Mouse (Mus musculus) forebrain, embryonic 13.5 days (tissue): Measurements from ENCODE around the gene Asf1b. TPM values are rescaled to one million over a fixed set of nuclear protein-coding genes. Genes with fewer than 3 reads are reported as not detected.
"Not testable (repeated sequence)": the region's sequence is repeated elsewhere in the genome, so short reads cannot be mapped to it uniquely, and the experiment has no call there.

Experiments used
- ATAC-seq: fragments of 200-750 bp; cut with Nextera tagmentation; 2 replicates; pipeline ENCODE4 v1.8.0; 2017
- H3K27ac ChIP-seq: fragments of 300-500 bp; sonication (generic); 2 replicates; pipeline ENCODE4 v1.5.1; 2015; ENCODE audit warnings: inconsistent platforms, mild to moderate bottlenecking, moderate library complexity
- H3K27me3 ChIP-seq: fragments of 300-500 bp; sonication (generic); 2 replicates; pipeline ENCODE4 v1.6.1; 2015; ENCODE audit warnings: mild to moderate bottlenecking, inconsistent platforms
- H3K36me3 ChIP-seq: fragments of 300-500 bp; sonication (generic); 2 replicates; pipeline ENCODE4 v1.6.1; 2015; ENCODE audit warnings: mild to moderate bottlenecking, inconsistent platforms; ENCODE audit not compliant: poor library complexity, severe bottlenecking
- H3K4me1 ChIP-seq: fragments of 300-500 bp; sonication (generic); 2 replicates; pipeline ENCODE4 v1.6.1; 2015; ENCODE audit warnings: inconsistent platforms
- H3K4me2 ChIP-seq: fragments of 300-500 bp; sonication (generic); 2 replicates; pipeline ENCODE4 v1.6.1; 2015; ENCODE audit warnings: inconsistent platforms, mild to moderate bottlenecking, moderate library complexity
- H3K4me3 ChIP-seq: fragments of 300-500 bp; sonication (generic); 2 replicates; pipeline ENCODE4 v1.5.1; 2015; ENCODE audit warnings: mild to moderate bottlenecking, inconsistent platforms
- H3K9ac ChIP-seq: fragments of 300-500 bp; sonication (generic); 2 replicates; pipeline ENCODE4 v1.6.1; 2015; ENCODE audit warnings: mild to moderate bottlenecking, inconsistent platforms
- H3K9me3 ChIP-seq: fragments of 300-500 bp; sonication (generic); replicated peaks from 2 replicates; pipeline ENCODE4 v1.6.1; 2016; ENCODE audit warnings: inconsistent platforms
- WGBS: fragments of 180-500 bp; shearing (Covaris S2); methylation state at CpG from one replicate; pipeline ENCODE4 v1.1.7; 2015; 5-methylcytosine and 5-hydroxymethylcytosine counted together
- polyA plus RNA-seq: library from polyadenylated mRNA; unstranded; fragments of >200 nt; fragmentation: Nextera tagmentation; extraction: Ambion mirVana; gene quantifications from 2 replicates; pipeline ENCODE4 v1.2.1, GENCODE M21; 2015

Gene Asf1b
- polyA plus RNA-seq, 1 experiment from 2014 or later, result 44.9 TPM

- Histone ChIP-seq H3K27me3 (no peaks in the 10 kb centered on the region), H3K4me2 (no peak overlapping the region), H3K4me1 (peaks cover 21% of the 10 kb centered on the region), H3K36me3 (peaks cover 63% of the 10 kb centered on the region), H3K4me3 (no peak overlapping the region), H3K27ac (no peak overlapping the region), H3K9ac (no peak overlapping the region), H3K9me3 (no peaks in the 10 kb centered on the region; the same call in 1 of the 2 replicates)
- ATAC-seq, result no peak
- 95% methylated on average over 7 of the region's 7 CpGs for WGBS
Measured at GRCm38 (mm10) chr8:83981533-83981932, 26.2 kb downstream of the Asf1b start.

- no peaks in the 10 kb centered on the region for H3K27me3 ChIP-seq
- no peak overlapping the region for H3K4me2 ChIP-seq
- H3K36me3 ChIP-seq, result peaks cover 72% of the 10 kb centered on the region
- no peak overlapping the region for H3K27ac ChIP-seq
- WGBS, result 87% methylated on average over 4 of the region's 4 CpGs
- ATAC-seq, result no peak
- H3K4me3 ChIP-seq, result no peak overlapping the region
- H3K4me1 ChIP-seq, result peaks cover 12% of the 10 kb centered on the region
- H3K9me3 ChIP-seq, result no peaks in the 10 kb centered on the region; the same call in 1 of the 2 replicates
- no peak overlapping the region for H3K9ac ChIP-seq
Measured at GRCm38 (mm10) chr8:83982449-83982848, 27.1 kb downstream of the Asf1b start.

DNA sequence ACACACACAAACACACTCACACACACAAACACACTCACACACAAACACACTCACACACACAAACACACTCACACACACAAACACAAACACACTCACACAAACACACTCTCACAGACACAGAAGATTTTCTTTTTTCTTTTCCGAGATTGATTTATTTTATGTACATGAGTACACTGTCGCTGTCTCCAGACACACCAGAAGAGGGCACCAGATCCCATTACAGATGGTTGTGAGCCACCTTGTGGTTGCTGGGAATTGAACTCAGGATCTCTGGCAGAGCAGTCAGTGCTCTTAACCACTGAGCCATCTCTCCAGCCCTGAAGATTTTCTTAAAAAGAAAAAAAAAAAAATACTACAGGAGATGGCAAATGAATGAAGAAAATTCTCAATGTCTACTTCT, 27.9 kb downstream of the Asf1b start:
- H3K27ac ChIP-seq, H3K4me2 ChIP-seq, H3K9ac ChIP-seq, H3K9me3 ChIP-seq, H3K4me3 ChIP-seq, ATAC-seq, H3K4me1 ChIP-seq, H3K27me3 ChIP-seq: not testable (repeated sequence)
- WGBS, result 93% methylated on average over 2 of the region's 2 CpGs
- peaks cover 80% of the 10 kb centered on the region for H3K36me3 ChIP-seq

- H3K27me3 ChIP-seq, result no peaks in the 10 kb centered on the region
- peaks cover 90% of the 10 kb centered on the region for H3K36me3 ChIP-seq
- H3K4me1 ChIP-seq, result no peaks in the 10 kb centered on the region
- no peaks in the 10 kb centered on the region for H3K9me3 ChIP-seq
- 92% methylated on average over 7 of the region's 7 CpGs for WGBS
- no peak overlapping the region for H3K4me3 ChIP-seq
- no peak overlapping the region for H3K9ac ChIP-seq
- H3K27ac ChIP-seq, result no peak overlapping the region
- no peak overlapping the region for H3K4me2 ChIP-seq
- no peak for ATAC-seq
Measured at GRCm38 (mm10) chr8:83989243-83989642, 33.9 kb downstream of the Asf1b start.

DNA sequence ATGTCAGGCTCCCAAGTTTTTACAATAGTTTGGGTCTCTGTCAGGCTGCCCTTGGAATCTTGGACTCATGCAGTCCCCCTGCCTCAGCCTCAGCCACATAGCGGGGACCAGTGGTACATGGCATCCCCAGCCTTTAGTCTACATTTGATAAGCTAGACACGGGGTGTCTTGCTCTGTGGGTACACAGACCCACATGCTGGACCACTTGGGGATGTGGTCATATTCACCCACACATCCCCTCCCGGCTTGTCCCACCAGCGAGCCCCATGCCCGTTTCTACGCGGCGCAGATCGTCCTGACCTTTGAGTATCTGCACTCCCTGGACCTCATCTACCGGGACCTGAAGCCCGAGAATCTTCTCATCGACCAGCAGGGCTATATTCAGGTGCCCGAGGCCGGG, 34.9 kb downstream of the Asf1b start:
- H3K9ac ChIP-seq, result no peak overlapping the region
- ATAC-seq, result no peak
- no peak overlapping the region for H3K4me3 ChIP-seq
- no peaks in the 10 kb centered on the region for H3K4me1 ChIP-seq
- no peaks in the 10 kb centered on the region for H3K9me3 ChIP-seq
- H3K27ac ChIP-seq, result no peak overlapping the region
- no peaks in the 10 kb centered on the region for H3K27me3 ChIP-seq
- 92% methylated on average over 14 of the region's 14 CpGs for WGBS
- H3K36me3 ChIP-seq, result peaks cover 91% of the 10 kb centered on the region
- no peak overlapping the region for H3K4me2 ChIP-seq

GRCm38 (mm10) chr8:83992488-83992887, 37.2 kb downstream of the Asf1b start:
- WGBS, result 89% methylated on average over 2 of the region's 2 CpGs
- ATAC-seq, result no peak
- no peak overlapping the region for H3K9ac ChIP-seq
- peaks cover 70% of the 10 kb centered on the region for H3K36me3 ChIP-seq
- no peak overlapping the region for H3K4me3 ChIP-seq
- 0 out of 2 replicates have a peak, but pooled peaks cover 4% of the 10 kb centered on the region for H3K4me1 ChIP-seq
- H3K9me3 ChIP-seq, result no peaks in the 10 kb centered on the region
- no peak overlapping the region for H3K27ac ChIP-seq
- H3K4me2 ChIP-seq, result no peak overlapping the region
- no peaks in the 10 kb centered on the region for H3K27me3 ChIP-seq

DNA sequence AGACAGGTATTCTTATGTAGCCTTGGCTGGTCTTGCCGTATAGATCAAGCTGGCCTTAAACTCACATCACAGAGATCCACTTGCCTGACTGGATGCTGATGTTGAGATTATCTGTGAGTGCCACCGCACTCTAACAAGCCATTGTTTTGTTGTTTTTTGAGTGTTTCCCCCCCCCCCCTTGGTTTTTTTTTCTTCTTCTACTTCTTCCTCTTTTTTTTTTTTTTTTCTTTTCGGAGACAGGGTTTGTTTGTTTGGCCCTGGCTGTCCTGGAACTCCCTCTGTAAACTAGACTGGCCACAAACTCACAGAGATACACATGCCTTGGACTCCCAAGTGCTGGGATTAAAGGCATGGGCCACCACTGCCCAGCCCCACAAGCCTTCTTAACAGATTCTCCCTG, 38.7 kb downstream of the Asf1b start:
- H3K27ac ChIP-seq, result no peak overlapping the region
- no peaks in the 10 kb centered on the region for H3K9me3 ChIP-seq
- ATAC-seq, result no peak
- no peak overlapping the region for H3K4me2 ChIP-seq
- H3K27me3 ChIP-seq, result no peaks in the 10 kb centered on the region
- H3K36me3 ChIP-seq, result peaks cover 55% of the 10 kb centered on the region
- H3K4me3 ChIP-seq, result no peak overlapping the region
- H3K9ac ChIP-seq, result no peak overlapping the region
- peaks cover 8% of the 10 kb centered on the region for H3K4me1 ChIP-seq
- WGBS, result 91% methylated on average over 3 of the region's 3 CpGs

DNA sequence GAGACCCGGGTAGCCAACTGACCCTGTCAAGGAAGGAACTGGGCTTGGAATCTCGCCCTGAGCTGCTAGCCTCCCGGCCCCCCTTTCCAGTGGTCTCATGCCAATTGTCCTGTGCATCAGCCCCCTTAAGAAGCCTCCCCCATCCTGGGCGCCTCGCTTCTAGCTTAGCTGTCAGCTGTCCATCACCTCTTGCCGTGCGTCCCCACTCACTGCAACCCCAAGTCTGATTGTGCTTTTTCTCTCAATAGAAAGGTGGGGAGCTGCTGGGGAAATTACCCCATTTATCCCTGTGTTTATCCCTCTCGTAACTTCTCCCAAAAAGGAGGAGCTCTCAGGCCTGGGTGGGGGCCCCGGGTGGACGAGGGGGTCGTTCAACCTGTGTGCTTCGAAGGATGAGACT, 40.7 kb downstream of the Asf1b start:
- ATAC-seq, result 0 out of 2 replicates have a peak, but pooled peaks have one; percentile 9
- Histone ChIP-seq H3K36me3 (peaks cover 50% of the 10 kb centered on the region), H3K9me3 (no peaks in the 10 kb centered on the region), H3K27me3 (peaks cover 13% of the 10 kb centered on the region), H3K27ac (no peak overlapping the region), H3K9ac (no peak overlapping the region), H3K4me2 (peak overlapping the region; percentile 84), H3K4me1 (peaks cover 23% of the 10 kb centered on the region), H3K4me3 (peak overlapping the region; percentile 76; the same call in 1 of the 2 replicates)
- 9% methylated on average over 12 of the region's 12 CpGs for WGBS

DNA sequence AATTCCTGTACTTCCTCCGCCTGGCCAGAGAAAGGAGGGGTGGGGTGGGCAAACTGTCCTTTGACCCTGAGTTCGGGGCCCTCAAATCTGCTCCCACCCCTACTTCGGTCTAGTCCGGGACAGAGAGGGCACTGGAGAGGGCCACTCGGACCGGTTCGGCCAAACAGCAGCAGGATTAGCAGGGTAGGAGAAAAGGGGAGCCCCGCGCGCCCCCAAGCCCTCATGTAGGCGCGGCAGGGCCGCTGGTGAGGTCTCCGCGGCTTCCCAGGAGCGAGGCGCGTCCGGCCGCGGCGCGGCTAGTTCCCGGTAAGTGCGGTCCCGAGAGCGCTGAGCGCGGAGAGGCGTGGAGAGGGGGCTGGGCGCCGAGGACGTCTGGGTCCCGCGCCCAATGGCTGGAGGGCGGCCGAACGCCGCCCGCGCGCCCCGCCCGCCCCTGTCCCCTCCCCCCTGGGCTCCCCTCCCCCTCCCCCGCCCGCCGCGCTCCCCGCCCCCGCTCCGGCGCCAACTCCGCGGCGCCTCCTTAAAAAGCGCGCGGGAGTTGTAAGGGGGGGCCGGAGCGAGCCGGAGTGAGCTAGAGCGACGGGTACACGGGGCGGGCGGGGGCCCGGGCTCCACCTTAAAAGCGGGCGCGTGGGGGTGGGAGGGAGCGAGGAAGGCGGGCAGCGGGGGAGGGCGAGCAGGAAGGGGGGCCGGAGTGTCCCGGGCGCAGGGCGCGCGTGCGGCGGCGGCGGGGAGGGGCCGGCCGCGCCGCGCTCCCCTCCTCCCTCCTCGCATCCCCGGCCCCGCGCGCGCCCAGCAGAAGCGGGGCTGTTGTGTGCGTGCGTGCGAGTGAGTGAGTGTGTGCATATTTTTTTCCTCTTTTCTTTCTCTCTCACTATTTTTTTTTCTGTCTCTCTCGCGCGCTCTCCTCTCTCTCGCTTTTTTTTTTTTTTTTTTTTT, 41.5 kb downstream of the Asf1b start:
- Histone ChIP-seq H3K36me3 (peaks cover 48% of the 10 kb centered on the region), H3K4me1 (peaks cover 31% of the 10 kb centered on the region), H3K27ac (peak overlapping the region; percentile 95), H3K4me2 (peak overlapping the region; percentile 84), H3K27me3 (peaks cover 22% of the 10 kb centered on the region), H3K4me3 (peak overlapping the region; percentile 76), H3K9ac (peak overlapping the region; percentile 87), H3K9me3 (no peaks in the 10 kb centered on the region)
- under 1% methylated on average over 66 of the region's 103 CpGs for WGBS
- ATAC-seq, result peak; percentile 73

- Histone ChIP-seq H3K4me2 (peak within 1 kb of the TSS; percentile 84), H3K9me3 (no peaks in the 10 kb centered on the region), H3K4me1 (peaks cover 31% of the 10 kb centered on the region), H3K36me3 (peaks cover 47% of the 10 kb centered on the region), H3K27me3 (peaks cover 28% of the 10 kb centered on the region), H3K9ac (peak within 1 kb of the TSS; percentile 87), H3K27ac (peak within 1 kb of the TSS; percentile 95), H3K4me3 (peak within 1 kb of the TSS; percentile 76)
- 0% methylated on average over 47 of the region's 112 CpGs for WGBS
- ATAC-seq, result peak; percentile 26; the same call in 1 of the 2 replicates
Measured at GRCm38 (mm10) chr8:83997511-83998141, 42.3 kb downstream of the Asf1b start, which contains the start of gene Samd1. Gene Samd1, plus strand, starts transcription at chr8:83997672.

- peak; percentile 22 for ATAC-seq
- no peaks in the 10 kb centered on the region for H3K9me3 ChIP-seq
- peak overlapping the region; percentile 84 for H3K4me2 ChIP-seq
- H3K4me3 ChIP-seq, result peak overlapping the region; percentile 76
- H3K27me3 ChIP-seq, result peaks cover 32% of the 10 kb centered on the region
- peak overlapping the region; percentile 89 for H3K27ac ChIP-seq
- peaks cover 31% of the 10 kb centered on the region for H3K4me1 ChIP-seq
- under 1% methylated on average over 70 of the region's 92 CpGs for WGBS
- peaks cover 49% of the 10 kb centered on the region for H3K36me3 ChIP-seq
- peak overlapping the region; percentile 78 for H3K9ac ChIP-seq
Measured at GRCm38 (mm10) chr8:83998231-83999056, 43.1 kb downstream of the Asf1b start.
